Mouse (Mus musculus) spleen, adult 2 months (tissue): ENCODE data around the gene Casp9. TPM values are rescaled to one million over a fixed set of nuclear protein-coding genes. Genes with fewer than 3 reads are reported as not detected.
"Not testable (repeated sequence)": the region's sequence is repeated elsewhere in the genome, so short reads cannot be mapped to it uniquely, and the experiment has no call there.

ENCODE experiments used
- DNase-seq, 2 experiments: peaks; one replicate each; pipeline versions ENCODE4 v3.0.0 to v3.0.0-alpha.2; 2012 to 2021; ENCODE audit warnings: low spot score in 2 of 2, low read depth in 1 of 2
- H3K27ac ChIP-seq: fragments of 200-500 bp; 2 replicates; pipeline ENCODE4 v1.5.1; 2012; ENCODE audit warnings: low read length, inconsistent platforms; ENCODE audit not compliant: insufficient read depth
- H3K27me3 ChIP-seq: fragments of 200-500 bp; 2 replicates; pipeline ENCODE4 v1.6.1; 2012; ENCODE audit warnings: mild to moderate bottlenecking, moderate library complexity, low read length, inconsistent platforms; ENCODE audit not compliant: control insufficient read depth, insufficient read depth
- H3K36me3 ChIP-seq: fragments of 200-500 bp; 2 replicates; pipeline ENCODE4 v1.6.1; 2012; ENCODE audit warnings: mild to moderate bottlenecking, low read length, inconsistent platforms; ENCODE audit not compliant: control insufficient read depth, insufficient read depth
- H3K4me1 ChIP-seq: fragments of 200-500 bp; 2 replicates; pipeline ENCODE4 v1.6.1; 2011; ENCODE audit warnings: inconsistent platforms; ENCODE audit not compliant: control insufficient read depth, insufficient read depth, insufficient read length
- H3K4me3 ChIP-seq: fragments of 200-500 bp; 2 replicates; pipeline ENCODE4 v1.5.1; 2011; ENCODE audit warnings: mild to moderate bottlenecking, inconsistent platforms; ENCODE audit not compliant: insufficient read depth, insufficient read length; ENCODE audit errors: extremely low read depth
- CTCF ChIP-seq: fragments of 200-500 bp; IDR thresholded peaks from 2 replicates; pipeline ENCODE4 v1.5.1; 2011; ENCODE audit warnings: mild to moderate bottlenecking, inconsistent platforms; ENCODE audit not compliant: insufficient read depth, insufficient read length, insufficient replicate concordance; ENCODE audit errors: extremely low read depth
- POLR2A ChIP-seq: fragments of 200-500 bp; IDR thresholded peaks from 2 replicates; pipeline ENCODE4 v1.6.1; 2011; ENCODE audit warnings: low read depth, low read length, inconsistent platforms
- WGBS: fragments of 180-500 bp; shearing (Covaris S2); methylation state at CpG from one replicate; pipeline ENCODE4 v1.1.7; 2018; 5-methylcytosine and 5-hydroxymethylcytosine counted together
- polyA plus RNA-seq: library from polyadenylated mRNA; depleted of rRNA; stranded (reverse); fragments of >200 nt; gene quantifications from 2 replicates; pipeline ENCODE4 v1.2.3, GENCODE M21; 2012

Casp9 gene
- polyA plus RNA-seq, 1 experiment = 18.4 TPM

DNA sequence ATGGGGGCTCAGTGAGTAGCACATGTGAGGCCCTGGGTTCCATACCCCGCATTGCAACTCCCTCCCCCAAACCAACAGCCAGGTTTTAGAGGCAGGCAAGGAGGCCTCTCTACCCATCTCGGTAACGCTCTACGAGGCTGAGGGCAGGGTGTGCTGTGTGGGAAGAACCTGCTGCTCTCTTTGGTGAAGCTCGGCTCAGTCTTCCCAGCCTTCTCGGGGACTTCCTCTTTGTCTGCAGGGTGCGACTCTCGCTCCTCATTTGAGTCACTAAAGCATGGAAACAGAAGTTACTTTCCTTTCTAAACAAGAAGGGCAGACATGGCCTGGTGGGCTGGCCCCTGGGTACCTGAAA, 27.1 kb upstream of the Casp9 start:
- TF ChIP-seq POLR2A = no peak
- no peak for TF ChIP-seq CTCF
- Histone ChIP-seq H3K4me1 (peaks cover 2% of the 10 kb centered on the region; the same call in 1 of the 2 replicates), H3K4me3 (no peak overlapping the region), H3K27me3 (no peaks in the 10 kb centered on the region), H3K27ac (peak overlapping the region; percentile 46), H3K36me3 (peaks cover 37% of the 10 kb centered on the region)
- DNase-seq = peak; percentile 11 to 37
- WGBS = 25% methylated on average over 8 of the region's 8 CpGs

DNA sequence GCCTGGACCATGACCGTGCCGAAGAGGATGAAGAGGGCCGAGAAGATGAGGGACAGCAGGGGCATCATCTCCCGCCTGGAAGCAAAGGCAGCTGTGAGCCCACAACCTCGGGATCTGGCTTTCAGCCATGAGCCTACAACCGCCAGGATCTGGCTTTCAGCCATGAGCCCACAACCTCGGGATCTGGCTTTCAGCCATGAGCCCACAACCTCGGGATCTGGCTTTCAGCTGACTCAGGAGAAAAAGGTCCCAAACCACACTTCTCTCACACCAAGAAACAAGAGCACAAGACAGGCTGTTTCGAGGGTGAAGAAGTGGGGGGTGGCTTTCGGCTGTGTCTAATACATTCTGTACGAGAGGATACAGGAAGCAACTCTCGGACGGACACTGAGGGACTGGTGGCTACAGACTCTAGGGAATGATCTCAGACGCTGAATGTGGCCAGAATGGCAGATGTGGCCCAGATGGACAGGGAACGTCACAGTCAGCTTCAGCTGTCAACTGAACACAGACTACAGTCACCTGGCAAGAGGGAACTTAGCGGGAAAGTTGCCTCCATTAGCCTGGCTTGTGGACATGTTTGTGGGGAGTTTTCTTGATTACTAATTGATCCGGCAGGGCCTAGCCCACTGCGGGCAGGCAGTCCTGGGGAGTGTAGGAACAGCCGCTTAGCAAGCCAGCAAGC, 26.6 kb upstream of the Casp9 start:
- 70% methylated on average over 19 of the region's 19 CpGs for WGBS
- peaks cover 40% of the 10 kb centered on the region for H3K36me3 ChIP-seq
- no peaks in the 10 kb centered on the region for H3K27me3 ChIP-seq
- H3K27ac ChIP-seq = peak overlapping the region; percentile 46
- H3K4me3 ChIP-seq = no peak overlapping the region
- no peak for DNase-seq
- H3K4me1 ChIP-seq = peaks cover 2% of the 10 kb centered on the region; the same call in 1 of the 2 replicates
- TF ChIP-seq CTCF (no peak), POLR2A (no peak)

- peaks cover 41% of the 10 kb centered on the region for H3K36me3 ChIP-seq
- no peak for DNase-seq
- no peak for TF ChIP-seq CTCF
Measured at GRCm38 (mm10) chr4:141767353-141768036, 25.9 kb upstream of the Casp9 start.

GRCm38 (mm10) chr4:141769501-141770160, 23.8 kb upstream of the Casp9 start:
- Histone ChIP-seq H3K36me3 (peaks cover 41% of the 10 kb centered on the region), H3K4me3 (no peak overlapping the region), H3K27me3 (no peaks in the 10 kb centered on the region), H3K4me1 (peaks cover 2% of the 10 kb centered on the region; the same call in 1 of the 2 replicates), H3K27ac (no peak overlapping the region)
- TF ChIP-seq POLR2A (no peak), CTCF (no peak)
- WGBS = 86% methylated on average over 8 of the region's 8 CpGs
- no peak for DNase-seq

More at GRCm38 (mm10) chr4:141767353-141768036, 25.9 kb upstream of the Casp9 start:
- peak overlapping the region; percentile 46; the same call in 1 of the 2 replicates for H3K27ac ChIP-seq
- no peak overlapping the region for H3K4me3 ChIP-seq
- 75% methylated on average over 19 of the region's 19 CpGs for WGBS
- H3K4me1 ChIP-seq = peaks cover 2% of the 10 kb centered on the region; the same call in 1 of the 2 replicates
- H3K27me3 ChIP-seq = no peaks in the 10 kb centered on the region

DNA sequence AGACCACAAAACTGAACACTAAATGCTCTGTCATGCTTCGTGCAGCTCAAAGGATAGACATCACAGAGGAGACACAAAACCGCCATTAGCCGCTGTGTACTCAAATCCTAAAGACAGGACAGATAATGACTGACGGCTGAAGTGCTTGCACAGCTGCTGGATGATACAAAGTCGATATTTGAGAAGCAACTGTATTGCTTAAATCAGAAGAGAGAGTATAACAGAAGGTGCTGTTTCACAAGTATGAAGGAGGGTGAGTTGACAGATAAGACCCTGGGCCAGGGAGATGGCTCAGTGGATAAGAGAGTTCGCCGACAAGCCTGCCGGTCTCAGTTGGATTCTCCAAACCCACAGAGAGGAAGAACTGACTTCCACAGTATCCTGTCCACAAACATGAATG, 21.6 kb upstream of the Casp9 start:
- Histone ChIP-seq H3K36me3 (peaks cover 49% of the 10 kb centered on the region), H3K4me1 (no peaks in the 10 kb centered on the region), H3K27me3 (no peaks in the 10 kb centered on the region), H3K4me3 (no peak overlapping the region), H3K27ac (no peak overlapping the region)
- 75% methylated on average over 8 of the region's 8 CpGs for WGBS
- TF ChIP-seq POLR2A (no peak), CTCF (no peak)
- DNase-seq = no peak

GRCm38 (mm10) chr4:141773019-141773418, 20.4 kb upstream of the Casp9 start:
- H3K4me3 ChIP-seq, H3K27me3 ChIP-seq, H3K27ac ChIP-seq, DNase-seq, H3K4me1 ChIP-seq: not testable (repeated sequence)
- 89% methylated on average over 4 of the region's 4 CpGs for whole genome bisulfite sequencing
- peaks cover 43% of the 10 kb centered on the region for H3K36me3 ChIP-seq

DNA sequence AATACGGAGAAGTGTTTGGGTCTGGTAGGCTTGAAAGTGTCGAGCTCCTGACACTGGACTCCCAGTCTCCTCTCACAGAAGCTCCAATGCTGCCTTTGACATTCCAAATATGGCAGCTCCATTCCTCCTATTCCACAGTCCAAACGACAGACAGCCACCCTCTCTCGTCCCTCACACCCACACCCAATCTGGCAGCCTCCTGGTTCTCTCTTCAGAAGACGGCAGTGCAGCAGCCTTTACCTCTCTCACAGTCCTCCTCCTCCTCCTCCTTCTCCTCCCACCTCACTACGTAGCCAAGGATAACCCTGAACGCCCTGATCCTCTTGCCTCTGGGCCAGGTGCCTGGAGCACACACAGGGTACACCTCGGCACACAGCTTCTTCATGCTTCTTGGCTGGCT, 13.6 kb upstream of the Casp9 start:
- Histone ChIP-seq H3K27ac (no peak overlapping the region), H3K4me3 (no peak overlapping the region), H3K36me3 (peaks cover 37% of the 10 kb centered on the region), H3K4me1 (no peaks in the 10 kb centered on the region), H3K27me3 (no peaks in the 10 kb centered on the region)
- DNase-seq = no peak
- 94% methylated on average over 8 of the region's 8 CpGs for WGBS
- no peak for TF ChIP-seq POLR2A
- TF ChIP-seq CTCF = no peak
